Mouse (Mus musculus) liver, embryonic 15.5 days (tissue): Measurements from ENCODE around the gene Cul4b. TPM values are rescaled to one million over a fixed set of nuclear protein-coding genes. Genes with fewer than 3 reads are reported as not detected.
A peak's percentile ranks its signal among the peaks of the same experiment; 100 is the strongest.

Experiments used
- ATAC-seq: fragments of 200-750 bp; cut with Nextera tagmentation; 2 replicates; pipeline ENCODE4 v1.8.0; 2017; ENCODE audit warnings: moderate number of reproducible peaks, mild to moderate bottlenecking, moderate library complexity; ENCODE audit not compliant: insufficient read depth
- H3K27ac ChIP-seq: fragments of 300-500 bp; sonication (generic); replicated peaks from 2 replicates; pipeline ENCODE4 v1.5.1; 2015; ENCODE audit warnings: mild to moderate bottlenecking, inconsistent platforms
- H3K27me3 ChIP-seq: fragments of 300-500 bp; sonication (generic); 2 replicates; pipeline ENCODE4 v1.6.1; 2015; ENCODE audit warnings: mild to moderate bottlenecking, inconsistent platforms
- H3K36me3 ChIP-seq: fragments of 300-500 bp; sonication (generic); replicated peaks from 2 replicates; pipeline ENCODE4 v1.6.1; 2015; ENCODE audit warnings: moderate library complexity, mild to moderate bottlenecking, inconsistent platforms
- H3K4me1 ChIP-seq: fragments of 300-500 bp; sonication (generic); replicated peaks from 2 replicates; pipeline ENCODE4 v1.6.1; 2015; ENCODE audit warnings: inconsistent platforms
- H3K4me2 ChIP-seq: fragments of 300-500 bp; sonication (generic); 2 replicates; pipeline ENCODE4 v1.6.1; 2015; ENCODE audit warnings: moderate library complexity, mild to moderate bottlenecking, inconsistent platforms
- H3K4me3 ChIP-seq: fragments of 300-500 bp; sonication (generic); replicated peaks from 2 replicates; pipeline ENCODE4 v1.5.1; 2015; ENCODE audit warnings: mild to moderate bottlenecking, inconsistent platforms
- H3K9ac ChIP-seq: fragments of 300-500 bp; sonication (generic); 2 replicates; pipeline ENCODE4 v1.6.1; 2015; ENCODE audit warnings: moderate library complexity, mild to moderate bottlenecking, inconsistent platforms
- H3K9me3 ChIP-seq: fragments of 300-500 bp; sonication (generic); replicated peaks from 2 replicates; pipeline ENCODE4 v1.6.1; 2016; ENCODE audit warnings: inconsistent platforms
- WGBS: fragments of 180-500 bp; shearing (Covaris S2); methylation state at CpG from one replicate; pipeline ENCODE4 v1.1.7; 2015; ENCODE audit warnings: mixed read lengths; ENCODE audit not compliant: insufficient replicate concordance; 5-methylcytosine and 5-hydroxymethylcytosine counted together
- polyA plus RNA-seq: library from polyadenylated mRNA; unstranded; fragments of >200 nt; fragmentation: Nextera tagmentation; extraction: Ambion mirVana; gene quantifications from 2 replicates; pipeline ENCODE4 v1.2.1, GENCODE M21; 2015

Gene Cul4b
- polyA plus RNA-seq: 7.7 and 8.6 TPM in 2 replicates

- H3K9me3 ChIP-seq: no peaks in the 10 kb centered on the region
- peak within 1 kb of the TSS; percentile 42 for H3K4me2 ChIP-seq
- H3K4me1 ChIP-seq: peaks cover 11% of the 10 kb centered on the region
- H3K4me3 ChIP-seq: 0 out of 2 replicates have a peak within 1 kb of the TSS, but pooled peaks have one; percentile 8
- 54% methylated on average over 15 of the region's 15 CpGs for WGBS
- no peak within 1 kb of the TSS for H3K9ac ChIP-seq
- H3K27me3 ChIP-seq: no peaks in the 10 kb centered on the region
- ATAC-seq: peak; percentile 96
- H3K27ac ChIP-seq: no peak within 1 kb of the TSS
- H3K36me3 ChIP-seq: no peaks in the 10 kb centered on the region
These were observed at the start of gene Cul4b for GRCm38 (mm10) chrX:38576078-38576477. TSS of gene Cul4b (minus strand) at chrX:38576196.

GRCm38 (mm10) chrX:38600995-38601369 lies 25.0 kb upstream of the Cul4b start:
- WGBS: 4% methylated on average over 3 of the region's 3 CpGs
- Histone ChIP-seq H3K4me3 (peak overlapping the region; percentile 59), H3K4me1 (peaks cover 4% of the 10 kb centered on the region), H3K9ac (peak overlapping the region; percentile 37; the same call in 1 of the 2 replicates), H3K4me2 (peak overlapping the region; percentile 63), H3K36me3 (no peaks in the 10 kb centered on the region), H3K27ac (peak overlapping the region; percentile 68), H3K9me3 (no peaks in the 10 kb centered on the region), H3K27me3 (no peaks in the 10 kb centered on the region)
- ATAC-seq: peak; percentile 61

- H3K27me3 ChIP-seq: no peaks in the 10 kb centered on the region
- H3K9me3 ChIP-seq: no peaks in the 10 kb centered on the region
- H3K4me1 ChIP-seq: peaks cover 4% of the 10 kb centered on the region
- peak within 1 kb of the TSS; percentile 59 for H3K4me3 ChIP-seq
- H3K9ac ChIP-seq: peak within 1 kb of the TSS; percentile 37; the same call in 1 of the 2 replicates
- H3K27ac ChIP-seq: peak within 1 kb of the TSS; percentile 68
- 14% methylated on average over 26 of the region's 26 CpGs for WGBS
- peak within 1 kb of the TSS; percentile 63 for H3K4me2 ChIP-seq
- H3K36me3 ChIP-seq: no peaks in the 10 kb centered on the region
- ATAC-seq: peak; percentile 71
These were observed 24.4 kb upstream of the Cul4b start, which contains the start of gene Mcts1 for GRCm38 (mm10) chrX:38600177-38600994. TSS of gene Mcts1 (plus strand) at chrX:38600578.

GRCm38 (mm10) chrX:38593180-38593889 lies 17.3 kb upstream of the Cul4b start:
- Histone ChIP-seq H3K27ac (peak overlapping the region; percentile 29), H3K36me3 (no peaks in the 10 kb centered on the region), H3K9me3 (no peaks in the 10 kb centered on the region), H3K4me2 (no peak overlapping the region; the same call in none of the 2 replicates), H3K4me3 (no peak overlapping the region), H3K27me3 (no peaks in the 10 kb centered on the region), H3K9ac (no peak overlapping the region), H3K4me1 (peaks cover 36% of the 10 kb centered on the region)
- peak; percentile 68 for ATAC-seq
- 34% methylated on average over 5 of the region's 5 CpGs for WGBS

GRCm38 (mm10) chrX:38591749-38592148 lies 15.8 kb upstream of the Cul4b start:
- no peaks in the 10 kb centered on the region for H3K27me3 ChIP-seq
- 0 out of 2 replicates have a peak, but pooled peaks have one; percentile 22 for ATAC-seq
- WGBS: 47% methylated on average over 3 of the region's 3 CpGs
- no peaks in the 10 kb centered on the region for H3K36me3 ChIP-seq
- H3K4me1 ChIP-seq: peaks cover 36% of the 10 kb centered on the region
- H3K27ac ChIP-seq: peak overlapping the region; percentile 45; the same call in 1 of the 2 replicates
- no peaks in the 10 kb centered on the region for H3K9me3 ChIP-seq
- H3K9ac ChIP-seq: no peak overlapping the region
- no peak overlapping the region for H3K4me3 ChIP-seq
- no peak overlapping the region for H3K4me2 ChIP-seq

- 23% methylated on average over 4 of the region's 4 CpGs for WGBS
- Histone ChIP-seq H3K27me3 (no peaks in the 10 kb centered on the region), H3K4me2 (no peak overlapping the region), H3K9ac (no peak overlapping the region), H3K36me3 (no peaks in the 10 kb centered on the region), H3K9me3 (no peaks in the 10 kb centered on the region), H3K4me1 (peaks cover 36% of the 10 kb centered on the region), H3K4me3 (no peak overlapping the region), H3K27ac (peak overlapping the region; percentile 26; the same call in 1 of the 2 replicates)
- peak; percentile 68 for ATAC-seq
These were observed 13.8 kb upstream of the Cul4b start for GRCm38 (mm10) chrX:38589827-38590226.

- Histone ChIP-seq H3K9ac (no peak overlapping the region), H3K27ac (no peak overlapping the region), H3K27me3 (no peaks in the 10 kb centered on the region), H3K4me1 (no peaks in the 10 kb centered on the region), H3K4me2 (no peak overlapping the region), H3K4me3 (no peak overlapping the region), H3K36me3 (no peaks in the 10 kb centered on the region), H3K9me3 (no peaks in the 10 kb centered on the region)
- ATAC-seq: peak; percentile 72
These were observed 7.3 kb upstream of the Cul4b start for GRCm38 (mm10) chrX:38583261-38583660.

- no peak overlapping the region for H3K4me3 ChIP-seq
- H3K4me2 ChIP-seq: no peak overlapping the region
- H3K27me3 ChIP-seq: no peaks in the 10 kb centered on the region
- H3K36me3 ChIP-seq: no peaks in the 10 kb centered on the region
- H3K9me3 ChIP-seq: no peaks in the 10 kb centered on the region
- no peak overlapping the region for H3K27ac ChIP-seq
- WGBS: 44% methylated on average over 1 of the region's 1 CpGs
- no peak overlapping the region for H3K9ac ChIP-seq
- ATAC-seq: no peak
- H3K4me1 ChIP-seq: peaks cover 4% of the 10 kb centered on the region
These were observed 5.1 kb upstream of the Cul4b start for GRCm38 (mm10) chrX:38581140-38581539.

GRCm38 (mm10) chrX:38566521-38567205 lies 9.3 kb downstream of the Cul4b start:
- Histone ChIP-seq H3K27ac (no peak overlapping the region), H3K27me3 (no peaks in the 10 kb centered on the region), H3K36me3 (no peaks in the 10 kb centered on the region), H3K4me1 (peaks cover 9% of the 10 kb centered on the region; the same call in 1 of the 2 replicates), H3K9me3 (no peaks in the 10 kb centered on the region), H3K9ac (no peak overlapping the region), H3K4me2 (no peak overlapping the region), H3K4me3 (no peak overlapping the region)
- 65% methylated on average over 6 of the region's 6 CpGs for WGBS
- no peak for ATAC-seq

GRCm38 (mm10) chrX:38565176-38565542 lies 10.8 kb downstream of the Cul4b start:
- Histone ChIP-seq H3K27ac (peak overlapping the region; percentile 88), H3K4me1 (peaks cover 9% of the 10 kb centered on the region; the same call in 1 of the 2 replicates), H3K9me3 (no peaks in the 10 kb centered on the region), H3K4me2 (peak overlapping the region; percentile 72), H3K27me3 (no peaks in the 10 kb centered on the region), H3K9ac (peak overlapping the region; percentile 32; the same call in 1 of the 2 replicates), H3K36me3 (peaks cover 11% of the 10 kb centered on the region), H3K4me3 (peak overlapping the region; percentile 75)
- no peak for ATAC-seq
- WGBS: 14% methylated on average over 8 of the region's 8 CpGs
